Mouse (Mus musculus) forebrain, embryonic 16.5 days (tissue): ENCODE data around the gene Samd4b. TPM values are rescaled to one million over a fixed set of nuclear protein-coding genes. Genes with fewer than 3 reads are reported as not detected.
"Not testable (repeated sequence)": the region's sequence is repeated elsewhere in the genome, so short reads cannot be mapped to it uniquely, and the experiment has no call there.

ENCODE experiments used
- ATAC-seq: fragments of 200-750 bp; cut with Nextera tagmentation; 2 replicates; pipeline ENCODE4 v1.8.0; 2017; ENCODE audit warnings: mild to moderate bottlenecking, moderate library complexity
- H3K27ac ChIP-seq: fragments of 300-500 bp; sonication (generic); 2 replicates; pipeline ENCODE4 v1.5.1; 2014; ENCODE audit warnings: low read length, control low read depth
- H3K27me3 ChIP-seq: fragments of 300-500 bp; sonication (generic); replicated peaks from 2 replicates; pipeline ENCODE4 v1.6.1; 2014; ENCODE audit warnings: low read length; ENCODE audit not compliant: control insufficient read depth, insufficient read depth
- H3K36me3 ChIP-seq: fragments of 300-500 bp; sonication (generic); 2 replicates; pipeline ENCODE4 v1.6.1; 2014; ENCODE audit not compliant: control insufficient read depth, insufficient read depth
- H3K4me1 ChIP-seq: fragments of 300-500 bp; sonication (generic); replicated peaks from 2 replicates; pipeline ENCODE4 v1.6.1; 2014; ENCODE audit warnings: low read length; ENCODE audit not compliant: control insufficient read depth, insufficient read depth
- H3K4me2 ChIP-seq: fragments of 300-500 bp; sonication (generic); 2 replicates; pipeline ENCODE4 v1.6.1; 2014; ENCODE audit warnings: mild to moderate bottlenecking, low read length, control low read depth
- H3K4me3 ChIP-seq: fragments of 300-500 bp; sonication (generic); replicated peaks from 2 replicates; pipeline ENCODE4 v1.5.1; 2014; ENCODE audit warnings: mild to moderate bottlenecking, low read length, control low read depth
- H3K9ac ChIP-seq: fragments of 300-500 bp; sonication (generic); replicated peaks from 2 replicates; pipeline ENCODE4 v1.6.1; 2014; ENCODE audit warnings: low read depth, low read length, control low read depth
- H3K9me3 ChIP-seq: fragments of 300-500 bp; sonication (generic); 2 replicates; pipeline ENCODE4 v1.6.1; 2016; ENCODE audit warnings: low read length; ENCODE audit not compliant: control insufficient read depth
- WGBS: fragments of 180-500 bp; shearing (Covaris S2); extraction: QIAGEN DNeasy Blood & Tissue Kit; methylation state at CpG from one replicate; pipeline ENCODE4 v1.1.7; 2014; 5-methylcytosine and 5-hydroxymethylcytosine counted together
- polyA plus RNA-seq: library from polyadenylated mRNA; unstranded; fragments of >200 nt; fragmentation: Nextera tagmentation; extraction: Ambion mirVana; gene quantifications from 2 replicates; pipeline ENCODE4 v1.2.1, GENCODE M21; 2015

The Samd4b gene
- polyA plus RNA-seq, 1 experiment from 2014 or later, result 25.3 TPM

DNA sequence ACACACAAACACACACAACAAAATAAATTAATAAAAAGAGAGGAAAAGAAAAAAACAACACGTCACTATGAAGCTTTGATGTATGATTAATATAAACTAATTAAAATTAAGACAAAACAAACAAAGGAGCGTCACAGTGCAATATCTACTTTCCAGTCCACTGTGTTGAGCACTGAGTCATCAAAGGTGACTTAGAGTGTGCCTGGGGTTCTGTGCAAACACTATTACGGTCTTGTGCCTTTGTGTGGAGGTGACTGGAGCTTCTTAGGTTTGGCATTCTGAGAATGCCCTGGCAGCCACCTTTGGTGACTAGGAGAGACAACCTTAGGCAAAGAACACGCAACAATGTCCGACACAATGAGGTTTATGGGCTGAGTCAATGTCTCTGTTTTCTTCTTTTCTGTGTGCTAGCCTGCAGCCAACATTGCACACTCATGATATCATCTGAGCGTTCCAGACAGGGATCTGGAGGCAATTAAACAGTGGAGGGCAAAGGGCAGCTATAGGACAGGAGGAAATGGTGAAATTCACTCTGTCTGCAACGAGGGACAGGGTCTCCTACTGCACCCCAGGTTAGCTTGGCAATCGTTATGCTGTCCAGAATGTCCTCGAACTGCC lies 21.3 kb upstream of the Samd4b start:
- 81% methylated on average over 9 of the region's 9 CpGs for WGBS
- Histone ChIP-seq H3K9ac (no peak overlapping the region), H3K4me1 (no peaks in the 10 kb centered on the region), H3K9me3 (no peaks in the 10 kb centered on the region), H3K4me3 (no peak overlapping the region), H3K4me2 (no peak overlapping the region), H3K27me3 (no peaks in the 10 kb centered on the region), H3K27ac (no peak overlapping the region), H3K36me3 (no peaks in the 10 kb centered on the region)
- no peak for ATAC-seq

DNA sequence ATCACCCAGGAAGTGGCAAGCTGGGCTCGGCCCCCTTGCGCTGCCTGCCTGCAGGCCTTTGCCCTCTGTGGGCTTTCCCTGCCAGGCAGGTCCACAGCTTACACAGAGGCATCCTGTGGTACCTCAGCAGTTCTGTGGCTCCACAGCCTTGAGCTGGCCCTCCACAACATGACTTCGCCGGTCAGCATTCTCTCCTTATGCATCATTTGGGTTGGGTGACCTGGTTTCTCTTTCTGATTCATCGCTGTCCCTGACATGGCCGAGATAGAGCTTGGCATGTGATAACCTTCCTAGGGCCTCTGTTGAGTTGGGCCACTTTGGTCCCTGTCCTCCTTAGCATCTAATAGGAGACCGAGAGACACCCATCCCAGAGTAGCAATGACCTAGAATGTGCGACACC lies 8.0 kb upstream of the Samd4b start:
- Histone ChIP-seq H3K36me3 (no peaks in the 10 kb centered on the region), H3K4me2 (no peak overlapping the region), H3K4me1 (peaks cover 4% of the 10 kb centered on the region), H3K9ac (no peak overlapping the region), H3K4me3 (no peak overlapping the region), H3K27ac (no peak overlapping the region), H3K9me3 (no peaks in the 10 kb centered on the region), H3K27me3 (no peaks in the 10 kb centered on the region)
- no peak for ATAC-seq
- WGBS, result 95% methylated on average over 8 of the region's 8 CpGs

- not testable (repeated sequence) for H3K27me3 ChIP-seq, ATAC-seq, H3K4me2 ChIP-seq, H3K9me3 ChIP-seq, H3K4me1 ChIP-seq, H3K4me3 ChIP-seq, H3K9ac ChIP-seq, H3K27ac ChIP-seq, H3K36me3 ChIP-seq
- 86% methylated on average over 2 of the region's 2 CpGs for WGBS
These were observed 5.8 kb upstream of the Samd4b start for GRCm38 (mm10) chr7:28603788-28604187.

- H3K9ac ChIP-seq, result no peak overlapping the region
- no peak overlapping the region for H3K4me3 ChIP-seq
- ATAC-seq, result no peak
- H3K9me3 ChIP-seq, result no peaks in the 10 kb centered on the region
- H3K4me1 ChIP-seq, result peaks cover 8% of the 10 kb centered on the region
- H3K27me3 ChIP-seq, result no peaks in the 10 kb centered on the region
- whole genome bisulfite sequencing, result 63% methylated on average over 5 of the region's 5 CpGs
- no peak overlapping the region for H3K4me2 ChIP-seq
- no peaks in the 10 kb centered on the region for H3K36me3 ChIP-seq
- H3K27ac ChIP-seq, result no peak overlapping the region
These were observed 5.2 kb upstream of the Samd4b start for GRCm38 (mm10) chr7:28603136-28603535.

DNA sequence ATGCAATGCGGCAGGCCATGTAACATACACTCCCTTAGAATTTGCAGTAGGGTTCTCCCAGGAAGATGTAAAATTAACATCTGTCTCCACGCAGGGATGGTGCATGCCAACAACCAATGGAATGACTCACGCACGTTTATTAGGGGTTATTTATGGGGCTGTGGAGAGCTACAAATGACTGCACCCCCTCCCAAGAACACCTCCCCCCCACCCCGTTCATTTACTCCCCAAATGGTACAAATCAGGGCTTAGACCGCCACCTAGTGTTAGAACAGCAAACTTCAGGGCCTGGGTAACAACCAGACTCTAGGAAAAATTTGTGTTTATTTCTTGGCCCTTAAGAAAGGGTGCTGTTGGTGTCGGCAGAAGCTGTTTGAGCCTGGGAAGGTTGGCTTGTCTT lies 3.7 kb upstream of the Samd4b start:
- Histone ChIP-seq H3K4me2 (no peak overlapping the region), H3K4me1 (peaks cover 17% of the 10 kb centered on the region), H3K36me3 (no peaks in the 10 kb centered on the region), H3K9ac (no peak overlapping the region), H3K27me3 (no peaks in the 10 kb centered on the region), H3K9me3 (no peaks in the 10 kb centered on the region), H3K4me3 (no peak overlapping the region), H3K27ac (peak overlapping the region; percentile 41)
- 20% methylated on average over 7 of the region's 7 CpGs for WGBS
- ATAC-seq, result no peak

GRCm38 (mm10) chr7:28601029-28601428 lies 3.1 kb upstream of the Samd4b start:
- H3K9me3 ChIP-seq, result no peaks in the 10 kb centered on the region
- ATAC-seq, result no peak
- peaks cover 24% of the 10 kb centered on the region for H3K4me1 ChIP-seq
- no peaks in the 10 kb centered on the region for H3K36me3 ChIP-seq
- H3K9ac ChIP-seq, result no peak overlapping the region
- no peak overlapping the region for H3K4me3 ChIP-seq
- no peak overlapping the region for H3K4me2 ChIP-seq
- 15% methylated on average over 11 of the region's 11 CpGs for WGBS
- no peaks in the 10 kb centered on the region for H3K27me3 ChIP-seq
- peak overlapping the region; percentile 41; the same call in 1 of the 2 replicates for H3K27ac ChIP-seq

- H3K27me3 ChIP-seq, result no peaks in the 10 kb centered on the region
- H3K36me3 ChIP-seq, result no peaks in the 10 kb centered on the region
- no peak overlapping the region for H3K4me2 ChIP-seq
- no peak overlapping the region for H3K27ac ChIP-seq
- WGBS, result 76% methylated on average over 2 of the region's 2 CpGs
- no peak overlapping the region for H3K4me3 ChIP-seq
- H3K9me3 ChIP-seq, result no peaks in the 10 kb centered on the region
- no peak for ATAC-seq
- no peak overlapping the region for H3K9ac ChIP-seq
- peaks cover 32% of the 10 kb centered on the region for H3K4me1 ChIP-seq
These were observed 1.0 kb upstream of the Samd4b start for GRCm38 (mm10) chr7:28598951-28599350.

DNA sequence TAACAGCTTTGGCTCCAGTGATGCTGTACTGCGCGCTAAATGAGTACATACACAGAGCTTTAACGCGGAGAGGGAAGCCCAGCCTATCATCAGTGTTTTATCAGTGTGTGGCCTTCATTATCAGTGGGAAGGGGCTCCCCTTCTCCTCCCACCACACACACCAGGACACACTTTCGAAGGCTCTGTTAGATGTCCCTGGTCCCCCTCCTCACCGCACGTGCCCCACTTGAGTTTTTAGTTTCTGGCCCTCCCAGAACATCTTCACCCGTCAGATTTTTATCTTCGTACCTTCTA lies 720 bp downstream of the Samd4b start:
- Histone ChIP-seq H3K4me1 (peaks cover 35% of the 10 kb centered on the region), H3K27me3 (no peaks in the 10 kb centered on the region), H3K4me2 (peak overlapping the region; percentile 80), H3K9me3 (no peaks in the 10 kb centered on the region), H3K27ac (peak overlapping the region; percentile 34), H3K9ac (peak overlapping the region; percentile 76), H3K36me3 (no peaks in the 10 kb centered on the region), H3K4me3 (peak overlapping the region; percentile 67)
- WGBS, result 7% methylated on average over 9 of the region's 9 CpGs
- ATAC-seq, result no peak

GRCm38 (mm10) chr7:28596436-28597276 lies 1.3 kb downstream of the Samd4b start:
- H3K27ac ChIP-seq, result peak overlapping the region; percentile 34
- no peak for ATAC-seq
- peak overlapping the region; percentile 80 for H3K4me2 ChIP-seq
- peaks cover 35% of the 10 kb centered on the region for H3K4me1 ChIP-seq
- no peaks in the 10 kb centered on the region for H3K36me3 ChIP-seq
- H3K4me3 ChIP-seq, result peak overlapping the region; percentile 67
- peak overlapping the region; percentile 76 for H3K9ac ChIP-seq
- H3K27me3 ChIP-seq, result no peaks in the 10 kb centered on the region
- 44% methylated on average over 20 of the region's 20 CpGs for WGBS
- no peaks in the 10 kb centered on the region for H3K9me3 ChIP-seq
